Mouse (Mus musculus) lung, embryonic 15.5 days (tissue): ENCODE measurements around the gene Kyat1. TPM values are rescaled to one million over a fixed set of nuclear protein-coding genes. Genes with fewer than 3 reads are reported as not detected.
"Not testable (repeated sequence)": the region's sequence is repeated elsewhere in the genome, so short reads cannot be mapped to it uniquely, and the experiment has no call there.

ENCODE experiments used
- ATAC-seq: fragments of 200-750 bp; cut with Nextera tagmentation; 2 replicates; pipeline ENCODE4 v1.8.0; 2017; ENCODE audit warnings: moderate number of reproducible peaks, borderline replicate concordance; ENCODE audit not compliant: low FRiP score, low TSS enrichment; ENCODE audit errors: extremely low read depth
- H3K27ac ChIP-seq: fragments of 300-500 bp; sonication (generic); 2 replicates; pipeline ENCODE4 v1.5.1; 2015; ENCODE audit warnings: moderate library complexity, mild to moderate bottlenecking, inconsistent platforms
- H3K27me3 ChIP-seq: fragments of 300-500 bp; sonication (generic); 2 replicates; pipeline ENCODE4 v1.6.1; 2015; ENCODE audit warnings: inconsistent platforms
- H3K36me3 ChIP-seq: fragments of 300-500 bp; sonication (generic); 2 replicates; pipeline ENCODE4 v1.6.1; 2015; ENCODE audit warnings: inconsistent platforms
- H3K4me1 ChIP-seq: fragments of 300-500 bp; sonication (generic); 2 replicates; pipeline ENCODE4 v1.6.1; 2015; ENCODE audit warnings: inconsistent platforms
- H3K4me2 ChIP-seq: fragments of 300-500 bp; sonication (generic); 2 replicates; pipeline ENCODE4 v1.6.1; 2015; ENCODE audit warnings: inconsistent platforms, mild to moderate bottlenecking, moderate library complexity
- H3K4me3 ChIP-seq: fragments of 300-500 bp; sonication (generic); 2 replicates; pipeline ENCODE4 v1.5.1; 2015; ENCODE audit warnings: mild to moderate bottlenecking, inconsistent platforms
- H3K9ac ChIP-seq: fragments of 300-500 bp; sonication (generic); 2 replicates; pipeline ENCODE4 v1.6.1; 2015; ENCODE audit warnings: inconsistent platforms
- H3K9me3 ChIP-seq: fragments of 300-500 bp; sonication (generic); 2 replicates; pipeline ENCODE4 v1.6.1; 2016; ENCODE audit warnings: inconsistent platforms
- WGBS: fragments of 180-500 bp; shearing (Covaris S2); methylation state at CpG from one replicate; pipeline ENCODE4 v1.1.7; 2015; 5-methylcytosine and 5-hydroxymethylcytosine counted together
- polyA plus RNA-seq: library from polyadenylated mRNA; unstranded; fragments of >200 nt; fragmentation: Nextera tagmentation; extraction: Ambion mirVana; gene quantifications from 2 replicates; pipeline ENCODE4 v1.2.1, GENCODE M21; 2015

Gene Kyat1
- polyA plus RNA-seq, 1 experiment from 2014 or later = 11.3 TPM

- no peaks in the 10 kb centered on the region for H3K36me3 ChIP-seq
- H3K9me3 ChIP-seq = peaks cover 4% of the 10 kb centered on the region; the same call in 1 of the 2 replicates
- no peak overlapping the region for H3K4me2 ChIP-seq
- no peaks in the 10 kb centered on the region for H3K27me3 ChIP-seq
- no peak overlapping the region for H3K4me3 ChIP-seq
- H3K9ac ChIP-seq = no peak overlapping the region
- ATAC-seq = no peak
- no peaks in the 10 kb centered on the region for H3K4me1 ChIP-seq
- H3K27ac ChIP-seq = no peak overlapping the region
Observed at GRCm38 (mm10) chr2:30161809-30162208, 43.8 kb downstream of the Kyat1 start.

GRCm38 (mm10) chr2:30159871-30160270 lies 45.8 kb downstream of the Kyat1 start:
- H3K9ac ChIP-seq, H3K27me3 ChIP-seq, H3K4me3 ChIP-seq, H3K36me3 ChIP-seq, H3K4me1 ChIP-seq, H3K27ac ChIP-seq, H3K4me2 ChIP-seq, ATAC-seq, H3K9me3 ChIP-seq: not testable (repeated sequence)
- 82% methylated on average over 6 of the region's 10 CpGs for WGBS

- WGBS = 73% methylated on average over 8 of the region's 8 CpGs
- no peak for ATAC-seq
Observed at GRCm38 (mm10) chr2:30152616-30153015, 53.0 kb downstream of the Kyat1 start.

GRCm38 (mm10) chr2:30151840-30152239 lies 53.8 kb downstream of the Kyat1 start:
- Histone ChIP-seq H3K36me3 (peaks cover 38% of the 10 kb centered on the region), H3K9ac (no peak overlapping the region)

More at GRCm38 (mm10) chr2:30152616-30153015, 53.0 kb downstream of the Kyat1 start:
- no peaks in the 10 kb centered on the region for H3K9me3 ChIP-seq
- H3K27ac ChIP-seq = no peak overlapping the region
- H3K27me3 ChIP-seq = no peaks in the 10 kb centered on the region
- H3K4me1 ChIP-seq = no peaks in the 10 kb centered on the region
- no peak overlapping the region for H3K4me3 ChIP-seq
- no peak overlapping the region for H3K9ac ChIP-seq
- no peak overlapping the region for H3K4me2 ChIP-seq
- H3K36me3 ChIP-seq = peaks cover 31% of the 10 kb centered on the region

GRCm38 (mm10) chr2:30147466-30147865 lies 58.2 kb downstream of the Kyat1 start:
- peaks cover 78% of the 10 kb centered on the region for H3K36me3 ChIP-seq
- H3K9me3 ChIP-seq = no peaks in the 10 kb centered on the region
- H3K9ac ChIP-seq = no peak overlapping the region
- H3K27ac ChIP-seq = no peak overlapping the region
- H3K4me1 ChIP-seq = no peaks in the 10 kb centered on the region
- H3K4me3 ChIP-seq = no peak overlapping the region
- 62% methylated on average over 4 of the region's 4 CpGs for WGBS
- no peaks in the 10 kb centered on the region for H3K27me3 ChIP-seq
- peak; percentile 66; the same call in 1 of the 2 replicates for ATAC-seq
- H3K4me2 ChIP-seq = no peak overlapping the region

More at GRCm38 (mm10) chr2:30151840-30152239, 53.8 kb downstream of the Kyat1 start:
- Histone ChIP-seq H3K4me3 (no peak overlapping the region), H3K27ac (no peak overlapping the region), H3K4me2 (no peak overlapping the region), H3K4me1 (no peaks in the 10 kb centered on the region), H3K27me3 (no peaks in the 10 kb centered on the region), H3K9me3 (no peaks in the 10 kb centered on the region)
- ATAC-seq = no peak
- WGBS = 79% methylated on average over 11 of the region's 11 CpGs

GRCm38 (mm10) chr2:30144436-30144835 lies 61.2 kb downstream of the Kyat1 start:
- ATAC-seq = no peak
- Histone ChIP-seq H3K27me3 (no peaks in the 10 kb centered on the region), H3K4me2 (no peak overlapping the region), H3K27ac (no peak overlapping the region), H3K9ac (no peak overlapping the region), H3K9me3 (no peaks in the 10 kb centered on the region), H3K4me1 (no peaks in the 10 kb centered on the region), H3K4me3 (no peak overlapping the region), H3K36me3 (peaks cover 89% of the 10 kb centered on the region)
- 93% methylated on average over 4 of the region's 4 CpGs for WGBS

GRCm38 (mm10) chr2:30140021-30140420 lies 65.6 kb downstream of the Kyat1 start:
- H3K4me1 ChIP-seq, H3K27me3 ChIP-seq, H3K4me3 ChIP-seq, H3K4me2 ChIP-seq, H3K9me3 ChIP-seq, H3K9ac ChIP-seq, H3K27ac ChIP-seq, ATAC-seq: not testable (repeated sequence)
- H3K36me3 ChIP-seq = peaks cover 67% of the 10 kb centered on the region
- WGBS = 89% methylated on average over 4 of the region's 4 CpGs

- H3K4me2 ChIP-seq = no peak overlapping the region
- H3K4me3 ChIP-seq = no peak overlapping the region
- H3K27ac ChIP-seq = no peak overlapping the region
- peaks cover 33% of the 10 kb centered on the region; the same call in 1 of the 2 replicates for H3K36me3 ChIP-seq
- H3K27me3 ChIP-seq = no peaks in the 10 kb centered on the region
- H3K9ac ChIP-seq = no peak overlapping the region
- ATAC-seq = no peak
- 88% methylated on average over 10 of the region's 10 CpGs for WGBS
- no peaks in the 10 kb centered on the region for H3K9me3 ChIP-seq
- H3K4me1 ChIP-seq = peaks cover 20% of the 10 kb centered on the region
Observed at GRCm38 (mm10) chr2:30136458-30136857, 69.2 kb downstream of the Kyat1 start.

Other genes with a start within 250 kb of the Kyat1 start
- 95.5 and 102 TPM in 2 replicates for gene Sptan1, start 240.3 kb downstream of the Kyat1 start, polyA plus RNA-seq
- 34.0 and 34.5 TPM in 2 replicates for gene Wdr34, start 157.0 kb downstream of the Kyat1 start, polyA plus RNA-seq
- gene Set, start 148.5 kb downstream of the Kyat1 start, polyA plus RNA-seq = 449 and 465 TPM in 2 replicates
- 13.2 and 14.7 TPM in 2 replicates for gene Pkn3, start 128.2 kb downstream of the Kyat1 start, polyA plus RNA-seq
- gene Zdhhc12, start 112.2 kb downstream of the Kyat1 start, polyA plus RNA-seq = 31.4 and 32.5 TPM in 2 replicates
- 6.5 and 8.1 TPM in 2 replicates for gene Zer1, start 81.3 kb downstream of the Kyat1 start, polyA plus RNA-seq
- 8.3 and 9.5 TPM in 2 replicates for gene Tbc1d13, start 72.1 kb downstream of the Kyat1 start, polyA plus RNA-seq
- 16.2 and 16.7 TPM in 2 replicates for gene Endog, start 34.4 kb downstream of the Kyat1 start, polyA plus RNA-seq
- 70.9 and 71.8 TPM in 2 replicates for gene Spout1, start 27.4 kb downstream of the Kyat1 start, polyA plus RNA-seq
- gene Lrrc8a, start 31.9 kb upstream of the Kyat1 start, polyA plus RNA-seq = 39.1 and 40.9 TPM in 2 replicates
- 0.10 and 0.25 TPM in 2 replicates for gene Gm28035, start 34.7 kb upstream of the Kyat1 start, polyA plus RNA-seq
- gene Phyhd1, start 60.4 kb upstream of the Kyat1 start, polyA plus RNA-seq = 7.1 and 7.3 TPM in 2 replicates
- gene Gm28038, start 75.2 kb upstream of the Kyat1 start, polyA plus RNA-seq = not detected in 2 replicates
- 28.8 and 31.9 TPM in 2 replicates for gene Dolk, start 80.5 kb upstream of the Kyat1 start, polyA plus RNA-seq
- gene Nup188, start 80.5 kb upstream of the Kyat1 start, polyA plus RNA-seq = 28.2 and 30.4 TPM in 2 replicates
- 74.3 and 80.3 TPM in 2 replicates for gene Sh3glb2, start 153.5 kb upstream of the Kyat1 start, polyA plus RNA-seq
- 21.2 and 24.2 TPM in 2 replicates for gene Miga2, start 158.4 kb upstream of the Kyat1 start, polyA plus RNA-seq
- gene Dolpp1, start 186.4 kb upstream of the Kyat1 start, polyA plus RNA-seq = 37.7 and 46.9 TPM in 2 replicates
- 32.0 and 34.1 TPM in 2 replicates for gene Crat, start 210.0 kb upstream of the Kyat1 start, polyA plus RNA-seq
- 164 and 165 TPM in 2 replicates for gene Ptpa, start 210.2 kb upstream of the Kyat1 start, polyA plus RNA-seq